Mouse (Mus musculus) cerebellum, postnatal 14 days (tissue): Measurements from ENCODE around the gene Vangl1.

Experiments used
- DNase-seq, 2 experiments: peaks; one replicate each; pipeline ENCODE4 v3.0.0; 2021; ENCODE audit warnings: mixed read lengths in 2 of 2

Gene Vangl1

GRCm38 (mm10) chr3:102141451-102141850 lies 63.0 kb downstream of the Vangl1 start:
- DNase-seq = no peak

- no peak for DNase-seq
These were observed 63.9 kb downstream of the Vangl1 start for GRCm38 (mm10) chr3:102140606-102141005.

- no peak for DNase-seq
These were observed 65.6 kb downstream of the Vangl1 start for GRCm38 (mm10) chr3:102138899-102139298.

GRCm38 (mm10) chr3:102137158-102137557 lies 67.3 kb downstream of the Vangl1 start:
- DNase-seq = no peak

- DNase-seq = no peak
These were observed 68.9 kb downstream of the Vangl1 start for GRCm38 (mm10) chr3:102135389-102136113.

GRCm38 (mm10) chr3:102131627-102132324 lies 72.7 kb downstream of the Vangl1 start:
- no peak for DNase-seq

GRCm38 (mm10) chr3:102130478-102130877 lies 74.0 kb downstream of the Vangl1 start:
- no peak for DNase-seq

- DNase-seq = no peak
These were observed 76.3 kb downstream of the Vangl1 start for GRCm38 (mm10) chr3:102128242-102128641.

- no peak for DNase-seq
These were observed 77.4 kb downstream of the Vangl1 start for GRCm38 (mm10) chr3:102127114-102127513.

GRCm38 (mm10) chr3:102125546-102125945 lies 78.9 kb downstream of the Vangl1 start:
- peak in 1 of 2 experiments; percentile 38 for DNase-seq

GRCm38 (mm10) chr3:102123654-102124053 lies 80.8 kb downstream of the Vangl1 start:
- no peak for DNase-seq

GRCm38 (mm10) chr3:102122046-102122445 lies 82.4 kb downstream of the Vangl1 start:
- peak in 1 of 2 experiments; percentile 49 for DNase-seq

- DNase-seq = no peak
These were observed 83.5 kb downstream of the Vangl1 start for GRCm38 (mm10) chr3:102120947-102121346.

- DNase-seq = no peak
These were observed 92.4 kb downstream of the Vangl1 start for GRCm38 (mm10) chr3:102111979-102112599.

- no peak for DNase-seq
These were observed 96.3 kb downstream of the Vangl1 start for GRCm38 (mm10) chr3:102108201-102108600.

- no peak for DNase-seq
These were observed 100.5 kb downstream of the Vangl1 start for GRCm38 (mm10) chr3:102103811-102104565.
